Mouse (Mus musculus): Measurements from ENCODE around the gene Ddc.

DNA sequence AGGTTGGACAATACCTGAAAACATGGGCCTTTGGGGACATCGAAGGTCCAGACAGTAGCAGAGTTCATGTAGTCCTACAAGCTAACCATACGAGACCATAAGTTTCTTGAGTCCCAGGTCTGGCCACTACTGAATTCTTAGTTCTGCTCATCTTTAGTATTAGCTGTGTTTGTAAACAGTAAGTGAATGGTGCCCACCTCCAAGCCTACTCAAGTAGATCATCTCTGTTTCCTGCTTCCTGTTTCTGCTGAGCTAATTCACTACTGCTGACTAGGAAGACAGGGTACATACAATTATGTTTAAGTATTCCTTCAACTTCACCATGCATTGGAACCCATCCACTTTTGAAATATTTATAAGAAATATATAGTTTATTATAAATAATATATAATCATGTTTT, 129.9 kb downstream of the Ddc start:
- TF ChIP-seq CTCF (IDR thresholded peaks at IDR 0.05) (no peak), EP300 (IDR thresholded peaks at IDR 0.05) (no peak)
